Mouse (Mus musculus) c-Kit-positive CD71-positive TER-119-negative erythroid progenitor cells, embryonic 14.5 days (primary cell): ENCODE measurements around the gene Slc16a14.

Experiments used
- DNase-seq: peaks from one replicate; pipeline ENCODE4 v3.0.0-alpha.2; 2013; ENCODE audit warnings: low read depth

The Slc16a14 gene

DNA sequence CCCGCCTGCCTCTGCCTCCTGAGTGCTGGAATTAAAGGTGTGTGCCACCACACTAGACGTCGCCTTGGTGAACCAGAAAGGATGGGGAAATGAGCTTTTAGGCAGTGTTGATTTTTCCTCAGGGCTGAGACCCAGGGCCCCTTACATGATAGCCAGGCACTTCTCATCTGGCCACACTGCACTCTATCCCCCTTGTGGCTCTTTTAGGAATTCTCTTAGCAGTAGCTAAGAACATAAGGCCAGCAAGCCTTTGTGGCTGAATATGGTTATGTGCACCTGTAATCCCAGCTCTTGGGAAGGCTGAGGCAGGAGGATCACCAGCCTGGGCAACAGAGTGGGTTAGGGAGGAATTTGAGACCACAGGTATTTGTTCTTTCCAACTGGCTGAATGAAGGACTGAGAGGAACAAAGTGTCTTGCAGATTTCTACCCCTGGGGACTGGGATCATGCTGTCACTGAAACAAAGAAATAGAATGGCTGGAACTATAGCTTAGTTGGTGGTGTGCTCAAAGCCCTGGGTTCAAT is 68.2 kb downstream of the Slc16a14 start:
- DNase-seq: no peak

- no peak for DNase-seq
Observed at GRCm38 (mm10) chr1:84866231-84866630, 68.7 kb downstream of the Slc16a14 start.

DNA sequence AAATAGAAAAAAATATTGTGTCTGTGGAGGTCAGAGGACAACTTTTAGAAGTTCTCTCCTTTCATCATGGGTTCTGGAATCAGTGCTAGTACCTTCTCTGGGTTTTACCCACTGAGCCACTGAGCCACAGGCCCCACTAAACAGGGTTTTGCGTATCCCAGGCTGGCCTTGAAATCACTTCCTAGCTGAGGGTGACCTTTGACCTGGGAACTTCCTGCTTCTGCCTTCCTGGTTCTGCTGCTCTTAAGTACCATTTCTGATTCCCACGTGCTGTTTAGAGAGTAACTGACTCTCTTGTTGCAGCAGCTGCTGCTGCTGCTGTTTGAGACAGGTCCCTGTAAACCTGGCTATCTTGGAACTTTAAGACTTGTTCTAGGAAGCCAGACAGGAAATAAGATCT is 70.3 kb downstream of the Slc16a14 start:
- no peak for DNase-seq

DNA sequence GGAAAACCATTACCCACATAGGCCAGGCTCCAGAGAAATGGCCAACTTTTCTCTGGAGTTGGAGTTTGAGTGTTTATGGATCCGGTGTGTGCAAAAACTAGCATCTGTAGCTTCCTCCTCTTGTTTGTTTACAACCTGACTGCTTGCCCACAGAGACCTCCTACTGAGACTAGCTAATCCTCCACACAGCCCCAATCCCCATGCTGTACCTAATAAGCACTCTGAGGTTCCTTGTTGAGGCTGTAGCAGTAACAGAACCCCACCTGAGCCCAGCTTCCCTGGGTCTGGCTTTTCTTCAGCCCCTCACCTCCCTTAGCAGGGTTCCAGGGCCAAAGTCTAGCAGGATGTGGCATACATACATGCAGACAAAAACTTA is 73.7 kb downstream of the Slc16a14 start:
- no peak for DNase-seq

DNA sequence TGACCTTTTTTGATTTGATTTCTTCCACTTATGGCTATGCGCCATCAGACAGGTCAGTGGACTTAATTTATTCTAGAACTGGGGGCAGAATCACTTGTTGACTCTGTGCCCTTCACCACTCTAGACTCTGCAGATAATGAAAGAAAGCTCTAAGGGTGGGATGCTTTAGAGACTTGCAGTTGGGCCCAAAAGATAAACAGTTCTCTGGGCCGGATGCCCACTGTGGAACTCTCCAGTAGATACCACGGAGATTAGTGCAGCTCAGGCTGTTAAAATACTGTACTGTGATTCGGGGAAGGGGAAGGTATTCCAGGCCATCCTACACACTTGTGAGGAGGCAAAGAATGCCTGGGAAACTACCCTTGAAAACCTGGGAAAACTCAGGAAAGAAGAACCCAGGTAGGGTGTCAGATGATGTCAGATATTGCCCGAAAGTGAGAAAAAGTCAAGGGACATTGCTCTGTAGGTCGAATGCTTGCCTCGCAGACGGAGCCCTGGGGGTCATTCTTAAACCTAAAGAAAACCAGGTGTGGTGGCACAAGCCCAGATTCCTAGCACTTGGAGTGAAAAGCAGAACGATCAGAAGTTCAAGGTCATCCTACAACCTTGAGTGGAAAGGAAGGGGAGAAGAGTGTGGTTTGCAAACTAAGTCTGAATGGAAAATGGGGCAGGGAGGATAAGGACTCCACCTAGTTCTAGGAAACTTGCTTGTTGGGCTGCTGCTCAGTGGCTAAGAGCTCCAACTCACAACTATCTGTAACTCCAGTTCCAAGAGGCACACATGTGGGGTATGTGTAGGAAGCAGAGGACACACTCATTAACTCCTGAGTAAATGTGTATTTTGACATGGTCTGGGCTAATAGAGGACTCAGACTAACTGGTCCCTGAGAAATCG is 74.3 kb downstream of the Slc16a14 start:
- DNase-seq: no peak

- DNase-seq: no peak
Observed at GRCm38 (mm10) chr1:84859597-84859996, 75.3 kb downstream of the Slc16a14 start.
